Comparison of ENCODE assay signal across 8 mouse cellular contexts in genomic region chr7:130865613-130866591, GRCm38 (mm10). TPM values are rescaled to one million over a fixed set of nuclear protein-coding genes. Genes with fewer than 3 reads are reported as not detected.
DNase-seq lines count a peak whose midpoint lies in the region; ATAC-seq lines count a peak whose summit lies in the region.

Gene Plekha1, plus strand, starts transcription at chr7:130865756.

- ATAC-seq in intestine, embryonic 14.5 days (replicated peaks; ENCODE audit: low FRiP score, low TSS enrichment, low read depth): peak; percentile 98
- peak; percentile 98 for ATAC-seq in megakaryocyte progenitor cell, adult 5-6 weeks (replicated peaks; ENCODE audit: poor library complexity)

- peak within 1 kb of the TSS; percentile 88 for H3K4me3 ChIP-seq in intestine, embryonic 14.5 days (ENCODE audit: low read depth, low read length)

- H3K9ac ChIP-seq in intestine, embryonic 14.5 days (ENCODE audit: low read length): peak within 1 kb of the TSS; percentile 79

- intact Hi-C loops in gastrocnemius, postnatal 36 days (cut with DNase I): no loop called here
- intact Hi-C loops in left cerebral cortex, postnatal 10 days (cut with DNase I): no loop called here

- no peaks in the 10 kb centered on the region for H3K9me3 ChIP-seq in intestine, embryonic 14.5 days (ENCODE audit: control insufficient read depth, low read length)

- peak within 1 kb of the TSS; percentile 66 for H3K4me2 ChIP-seq in intestine, embryonic 14.5 days (ENCODE audit: low read length)

- H3K27ac ChIP-seq in intestine, embryonic 14.5 days (ENCODE audit: low read depth): peak within 1 kb of the TSS; percentile 65

- peaks cover 12% of the 10 kb centered on the region for H3K4me1 ChIP-seq in intestine, embryonic 14.5 days (replicated peaks; ENCODE audit: control insufficient read depth, insufficient read depth, low read length)

- H3K36me3 ChIP-seq in intestine, embryonic 14.5 days (ENCODE audit: control insufficient read depth, insufficient read depth, low read length): no peaks in the 10 kb centered on the region

- WGBS in intestine, embryonic 14.5 days: under 1% methylated on average over 94 of the region's 114 CpGs

- DNase-seq in adrenal gland, adult 18-20 months (ENCODE audit: low spot score in 2 of 2): peak; percentile 92 to 95
- DNase-seq in embryo, embryonic 10.5 days (ENCODE audit: low spot score): peak; percentile 97
- peak; percentile 94 to 95 for DNase-seq in gastrocnemius, postnatal 36 days
- peak; percentile 95 for DNase-seq in intestine, embryonic 14.5 days (ENCODE audit: low spot score)
- DNase-seq in left cerebral cortex, postnatal 10 days (ENCODE audit: extremely low spot score in 1 of 2, low spot score in 2 of 2): peak; percentile 98
- peak; percentile 99 for DNase-seq in right cerebral cortex, postnatal 10 days (ENCODE audit: low spot score in 2 of 2)
- DNase-seq in urinary bladder, postnatal 14 days (ENCODE audit: low spot score): peak; percentile 98

- no peaks in the 10 kb centered on the region for H3K27me3 ChIP-seq in intestine, embryonic 14.5 days (replicated peaks; ENCODE audit: control insufficient read depth, insufficient read depth, low read length)

RNA-seq across cellular contexts. Expression of gene Plekha1, which starts in this region (rescaled TPM):
- 10 to 100 TPM; 24.8 to 28.9 TPM for total RNA-seq in adrenal gland, adult 18-20 months (2021)
- total RNA-seq in gastrocnemius, postnatal 36 days (2021): 10 to 100 TPM; 17.9 to 20.8 TPM
- 34.8 and 38.4 TPM in 2 replicates for polyA plus RNA-seq in intestine, embryonic 14.5 days (2014; fragmentation: Nextera tagmentation; extraction: Ambion mirVana)
- 10 to 100 TPM; 92.4 to 92.7 TPM for total RNA-seq in left cerebral cortex, postnatal 10 days (2021)
- 12.4 and 14.0 TPM in 2 replicates for total RNA-seq in megakaryocyte progenitor cell, adult 5-6 weeks (2015)
- total RNA-seq in megakaryocyte progenitor cell, adult 5-6 weeks (2017): 19.3 and 23.3 TPM in 2 replicates

Comparison
In these comparisons a context has a peak if more than half of its experiments do, and no peak if none do; other contexts are left out.
1. Peak in every context shown above with its lines: DNase-seq, ATAC-seq, H3K4me3 ChIP-seq and H3K27ac ChIP-seq.